Mouse (Mus musculus): ENCODE results near the gene Rpl34. TPM values are rescaled to one million over a fixed set of nuclear protein-coding genes. Genes with fewer than 3 reads are reported as not detected.
A peak's percentile ranks its signal among the peaks of the same experiment; 100 is the strongest.

The Rpl34 gene
- total and polyA plus RNA-seq, 3 experiments, result 105 to 454 (median 272) TPM

- H3K36me3 ChIP-seq (replicated peaks), result peaks cover 26% of the 10 kb centered on the region
- no peak for DNase-seq (ENCODE audit: low spot score)
- ATAC-seq (ENCODE audit: extremely low read depth, insufficient number of reproducible peaks, low FRiP score, poor library complexity, severe bottlenecking), result peak; percentile 17; the same call in 1 of the 2 replicates
Observed at GRCm38 (mm10) chr3:130708529-130708928, 21.7 kb downstream of the Rpl34 start.

DNA sequence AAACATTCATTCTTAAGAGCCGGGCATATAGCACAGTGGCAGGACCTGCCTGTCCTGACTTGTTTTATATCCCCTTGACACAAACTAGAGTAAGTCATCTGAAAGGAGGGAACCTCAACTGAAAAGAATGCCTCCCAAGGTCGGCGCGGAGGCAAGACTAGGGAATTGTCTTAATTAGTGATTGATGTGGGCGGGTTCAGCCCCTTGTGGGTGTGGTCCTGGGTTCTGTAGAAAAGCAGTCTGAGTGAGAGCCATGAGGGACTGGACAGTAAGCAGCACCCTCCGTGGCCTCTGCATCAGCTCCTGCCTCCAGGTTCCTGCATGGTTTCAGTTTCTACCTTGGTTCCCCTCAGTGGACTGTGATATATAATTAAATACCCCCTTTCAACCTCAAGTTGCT lies 27.9 kb downstream of the Rpl34 start:
- Histone ChIP-seq H3K4me1 (ENCODE audit: insufficient read depth, low read depth, low read length) (peaks cover 9% of the 10 kb centered on the region), H3K4me3 (ENCODE audit: low read depth, low read length) (no peak overlapping the region), H3K9me3 (replicated peaks) (no peaks in the 10 kb centered on the region), H3K27me3 (ENCODE audit: insufficient read depth, low read length) (no peaks in the 10 kb centered on the region), H3K36me3 (replicated peaks) (peaks cover 84% of the 10 kb centered on the region)
- no peak for DNase-seq (ENCODE audit: low spot score)
- no peak for ATAC-seq (ENCODE audit: extremely low read depth, insufficient number of reproducible peaks, low FRiP score, poor library complexity, severe bottlenecking)
- TF ChIP-seq CTCF (IDR thresholded peaks at IDR 0.05; ENCODE audit: low read depth, low read length), result no peak
- no peak for TF ChIP-seq TAL1 (conservative IDR thresholded peaks at IDR 0.05; ENCODE audit: low read depth, low read length)
- no peak for TF ChIP-seq GATA2 (IDR thresholded peaks at IDR 0.05; ENCODE audit: borderline replicate concordance, low read depth, low read length)
- no peak for TF ChIP-seq GATA1 (IDR thresholded peaks at IDR 0.05; ENCODE audit: borderline replicate concordance, low read length)
- no peak for TF ChIP-seq POLR2AphosphoS5 (IDR thresholded peaks at IDR 0.05; ENCODE audit: insufficient replicate concordance, low read depth, low read length)

More at GRCm38 (mm10) chr3:130708529-130708928, 21.7 kb downstream of the Rpl34 start:
- Histone ChIP-seq H3K9me3 (replicated peaks) (no peaks in the 10 kb centered on the region), H3K4me3 (ENCODE audit: low read depth, low read length) (peak overlapping the region; percentile 84), H3K27me3 (ENCODE audit: insufficient read depth, low read length) (no peaks in the 10 kb centered on the region), H3K4me1 (ENCODE audit: insufficient read depth, low read depth, low read length) (peaks cover 24% of the 10 kb centered on the region)
- TF ChIP-seq GATA2 (IDR thresholded peaks at IDR 0.05; ENCODE audit: borderline replicate concordance, low read depth, low read length) (no peak), POLR2AphosphoS5 (IDR thresholded peaks at IDR 0.05; ENCODE audit: insufficient replicate concordance, low read depth, low read length) (no peak), TAL1 (conservative IDR thresholded peaks at IDR 0.05; ENCODE audit: low read depth, low read length) (no peak), CTCF (IDR thresholded peaks at IDR 0.05; ENCODE audit: low read depth, low read length) (no peak), GATA1 (IDR thresholded peaks at IDR 0.05; ENCODE audit: borderline replicate concordance, low read length) (no peak)

GRCm38 (mm10) chr3:130697622-130698021 lies 32.6 kb downstream of the Rpl34 start:
- ATAC-seq (ENCODE audit: extremely low read depth, insufficient number of reproducible peaks, low FRiP score, poor library complexity, severe bottlenecking), result no peak
- H3K9me3 ChIP-seq (replicated peaks), result no peaks in the 10 kb centered on the region
- TF ChIP-seq POLR2AphosphoS5 (IDR thresholded peaks at IDR 0.05; ENCODE audit: insufficient replicate concordance, low read depth, low read length) (no peak), GATA1 (IDR thresholded peaks at IDR 0.05; ENCODE audit: borderline replicate concordance, low read length) (no peak), GATA2 (IDR thresholded peaks at IDR 0.05; ENCODE audit: borderline replicate concordance, low read depth, low read length) (no peak), CTCF (IDR thresholded peaks at IDR 0.05; ENCODE audit: low read depth, low read length) (no peak), TAL1 (conservative IDR thresholded peaks at IDR 0.05; ENCODE audit: low read depth, low read length) (no peak)
- H3K4me3 ChIP-seq (ENCODE audit: low read depth, low read length), result no peak overlapping the region
- H3K27me3 ChIP-seq (ENCODE audit: insufficient read depth, low read length), result no peaks in the 10 kb centered on the region
- H3K36me3 ChIP-seq (replicated peaks), result peaks cover 82% of the 10 kb centered on the region
- DNase-seq (ENCODE audit: low spot score), result no peak
- H3K4me1 ChIP-seq (ENCODE audit: insufficient read depth, low read depth, low read length), result peaks cover 17% of the 10 kb centered on the region

DNA sequence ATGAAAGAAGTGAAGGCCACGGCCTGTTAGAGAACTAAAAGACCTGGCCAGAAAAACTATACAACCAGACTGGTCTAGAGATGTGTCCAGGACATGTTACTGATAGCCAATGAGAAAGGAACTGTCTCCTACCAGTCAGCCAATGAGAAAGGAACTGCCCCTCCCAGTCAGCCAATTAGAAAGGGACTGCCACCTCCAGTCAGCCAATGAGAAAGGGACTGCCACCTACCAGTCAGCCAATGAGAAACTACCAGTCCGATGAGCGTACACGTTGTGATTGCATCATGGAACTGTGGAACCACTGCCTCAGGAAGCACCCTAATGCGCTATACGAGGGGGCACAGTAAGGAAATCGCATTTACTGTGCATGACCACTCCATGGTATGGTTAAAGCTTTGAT lies 35.5 kb downstream of the Rpl34 start:
- Histone ChIP-seq H3K36me3 (replicated peaks) (peaks cover 55% of the 10 kb centered on the region), H3K9me3 (replicated peaks) (no peaks in the 10 kb centered on the region)
- no peak for DNase-seq (ENCODE audit: low spot score)

DNA sequence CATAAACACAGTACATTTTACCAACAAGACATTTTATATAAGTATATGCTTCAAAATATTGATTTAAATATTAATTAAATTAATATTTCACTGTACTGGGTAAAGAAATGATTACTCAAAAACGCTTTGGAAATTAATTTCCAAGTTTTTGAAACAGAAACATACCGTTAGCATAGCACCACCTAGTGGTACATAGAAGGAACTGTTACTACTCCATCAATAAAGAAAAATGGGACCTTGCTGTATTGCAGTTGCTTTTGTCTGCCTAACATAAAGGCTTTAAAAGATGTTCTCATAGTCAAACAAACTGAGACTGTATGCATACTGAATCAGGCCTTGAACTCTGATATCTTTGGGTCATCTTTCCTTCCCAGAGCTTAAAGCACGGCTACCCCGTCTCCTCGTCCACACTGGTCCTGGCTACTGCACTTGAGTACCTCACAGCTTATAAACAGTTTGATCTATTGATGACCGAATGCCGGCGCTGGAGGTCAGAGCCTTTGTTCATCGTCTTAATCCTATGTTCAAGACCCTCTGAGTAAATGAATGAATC lies 36.1 kb downstream of the Rpl34 start:
- H3K27me3 ChIP-seq (ENCODE audit: insufficient read depth, low read length), result no peaks in the 10 kb centered on the region

More for the DNA sequence above, 35.5 kb downstream of the Rpl34 start:
- no peak for TF ChIP-seq CTCF (IDR thresholded peaks at IDR 0.05; ENCODE audit: low read depth, low read length)
- no peak for TF ChIP-seq GATA2 (IDR thresholded peaks at IDR 0.05; ENCODE audit: borderline replicate concordance, low read depth, low read length)
- TF ChIP-seq GATA1 (IDR thresholded peaks at IDR 0.05; ENCODE audit: borderline replicate concordance, low read length), result no peak
- TF ChIP-seq TAL1 (conservative IDR thresholded peaks at IDR 0.05; ENCODE audit: low read depth, low read length), result no peak
- TF ChIP-seq POLR2AphosphoS5 (IDR thresholded peaks at IDR 0.05; ENCODE audit: insufficient replicate concordance, low read depth, low read length), result no peak
- no peak overlapping the region for H3K4me3 ChIP-seq (ENCODE audit: low read depth, low read length)
- no peak for ATAC-seq (ENCODE audit: extremely low read depth, insufficient number of reproducible peaks, low FRiP score, poor library complexity, severe bottlenecking)
- H3K4me1 ChIP-seq (ENCODE audit: insufficient read depth, low read depth, low read length), result peaks cover 35% of the 10 kb centered on the region
- no peaks in the 10 kb centered on the region for H3K27me3 ChIP-seq (ENCODE audit: insufficient read depth, low read length)

DNA sequence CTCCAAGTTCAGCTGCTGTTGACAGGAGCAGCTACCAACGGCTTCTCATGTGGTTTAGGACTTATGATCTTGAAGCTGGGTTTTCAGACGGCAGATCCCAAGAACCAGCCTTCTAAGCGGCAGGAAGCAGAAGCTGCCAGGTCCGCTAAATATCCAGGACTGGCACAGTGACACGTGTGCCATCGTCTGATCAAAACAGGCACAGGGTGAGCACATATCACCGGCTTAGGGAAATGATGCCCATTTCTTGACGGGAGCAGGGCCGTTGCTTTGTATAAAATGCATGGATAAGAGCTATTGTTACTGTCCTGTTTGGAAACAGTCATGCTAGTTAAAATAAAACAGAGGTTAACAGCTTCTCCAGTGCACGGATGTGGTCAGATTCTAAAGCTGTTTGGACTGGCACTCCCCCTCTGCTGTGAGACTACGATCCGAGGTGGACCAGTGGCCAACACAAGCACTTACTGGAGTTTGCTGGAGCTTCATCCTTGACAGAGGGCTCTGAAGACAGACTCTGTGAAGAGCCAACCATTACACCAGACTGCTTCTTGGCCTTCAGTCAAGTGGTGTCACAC lies 38.5 kb downstream of the Rpl34 start:
- TF ChIP-seq TAL1 (conservative IDR thresholded peaks at IDR 0.05; ENCODE audit: low read depth, low read length) (no peak), GATA2 (IDR thresholded peaks at IDR 0.05; ENCODE audit: borderline replicate concordance, low read depth, low read length) (no peak), GATA1 (IDR thresholded peaks at IDR 0.05; ENCODE audit: borderline replicate concordance, low read length) (no peak), POLR2AphosphoS5 (IDR thresholded peaks at IDR 0.05; ENCODE audit: insufficient replicate concordance, low read depth, low read length) (no peak), CTCF (IDR thresholded peaks at IDR 0.05; ENCODE audit: low read depth, low read length) (no peak)
- Histone ChIP-seq H3K27me3 (ENCODE audit: insufficient read depth, low read length) (no peaks in the 10 kb centered on the region), H3K9me3 (replicated peaks) (no peaks in the 10 kb centered on the region), H3K36me3 (replicated peaks) (peaks cover 26% of the 10 kb centered on the region), H3K4me3 (ENCODE audit: low read depth, low read length) (peak overlapping the region; percentile 64; the same call in 1 of the 2 replicates), H3K4me1 (ENCODE audit: insufficient read depth, low read depth, low read length) (peaks cover 33% of the 10 kb centered on the region)
- ATAC-seq (ENCODE audit: extremely low read depth, insufficient number of reproducible peaks, low FRiP score, poor library complexity, severe bottlenecking) (no peak), DNase-seq (ENCODE audit: low spot score) (no peak)

More for the DNA sequence above, 36.1 kb downstream of the Rpl34 start:
- ATAC-seq (ENCODE audit: extremely low read depth, insufficient number of reproducible peaks, low FRiP score, poor library complexity, severe bottlenecking) (no peak), DNase-seq (ENCODE audit: low spot score) (no peak)
- Histone ChIP-seq H3K9me3 (replicated peaks) (no peaks in the 10 kb centered on the region), H3K4me1 (ENCODE audit: insufficient read depth, low read depth, low read length) (peaks cover 35% of the 10 kb centered on the region), H3K36me3 (replicated peaks) (peaks cover 49% of the 10 kb centered on the region), H3K4me3 (ENCODE audit: low read depth, low read length) (no peak overlapping the region)
- TF ChIP-seq CTCF (IDR thresholded peaks at IDR 0.05; ENCODE audit: low read depth, low read length) (no peak), GATA1 (IDR thresholded peaks at IDR 0.05; ENCODE audit: borderline replicate concordance, low read length) (no peak), GATA2 (IDR thresholded peaks at IDR 0.05; ENCODE audit: borderline replicate concordance, low read depth, low read length) (no peak), POLR2AphosphoS5 (IDR thresholded peaks at IDR 0.05; ENCODE audit: insufficient replicate concordance, low read depth, low read length) (no peak), TAL1 (conservative IDR thresholded peaks at IDR 0.05; ENCODE audit: low read depth, low read length) (no peak)

Data from G1E (cell line).